Mouse (Mus musculus) thymus, postnatal 0 days (tissue): ENCODE measurements around the gene Sertad4. TPM values are rescaled to one million over a fixed set of nuclear protein-coding genes. Genes with fewer than 3 reads are reported as not detected.

ENCODE experiments used
- DNase-seq: peaks from one replicate; pipeline ENCODE4 v3.0.0-alpha.2; 2015; ENCODE audit warnings: low spot score
- polyA plus RNA-seq: library from polyadenylated mRNA; unstranded; fragments of >200 nt; fragmentation: Nextera tagmentation; extraction: Ambion mirVana; gene quantifications from 2 replicates; pipeline ENCODE4 v1.2.1, GENCODE M21; 2015

Gene Sertad4
- polyA plus RNA-seq, 1 experiment from 2014 or later, result 3.2 TPM

GRCm38 (mm10) chr1:192852047-192852446, 3.5 kb downstream of the Sertad4 start:
- DNase-seq, result no peak

GRCm38 (mm10) chr1:192851640-192852039, 3.9 kb downstream of the Sertad4 start:
- no peak for DNase-seq

DNA sequence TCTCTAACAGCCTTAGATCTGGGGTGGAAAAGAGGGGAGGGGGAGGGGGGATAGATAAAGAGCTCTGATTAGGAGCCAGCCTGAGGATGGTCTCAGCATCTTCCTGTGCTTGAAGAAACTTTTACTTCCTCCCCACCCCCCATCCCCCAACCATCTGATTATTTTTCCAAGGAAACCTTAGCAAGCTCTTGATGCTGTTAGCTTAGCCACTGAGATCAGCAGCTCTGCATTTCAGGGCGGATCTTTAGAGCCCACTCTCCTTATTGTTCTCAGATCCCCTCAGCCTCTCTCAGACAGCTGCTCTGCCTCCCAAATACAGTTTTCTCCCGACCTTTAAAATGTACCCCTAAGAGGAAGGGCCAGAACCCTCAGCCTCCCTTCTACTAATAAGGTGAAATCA, 4.4 kb downstream of the Sertad4 start:
- no peak for DNase-seq

DNA sequence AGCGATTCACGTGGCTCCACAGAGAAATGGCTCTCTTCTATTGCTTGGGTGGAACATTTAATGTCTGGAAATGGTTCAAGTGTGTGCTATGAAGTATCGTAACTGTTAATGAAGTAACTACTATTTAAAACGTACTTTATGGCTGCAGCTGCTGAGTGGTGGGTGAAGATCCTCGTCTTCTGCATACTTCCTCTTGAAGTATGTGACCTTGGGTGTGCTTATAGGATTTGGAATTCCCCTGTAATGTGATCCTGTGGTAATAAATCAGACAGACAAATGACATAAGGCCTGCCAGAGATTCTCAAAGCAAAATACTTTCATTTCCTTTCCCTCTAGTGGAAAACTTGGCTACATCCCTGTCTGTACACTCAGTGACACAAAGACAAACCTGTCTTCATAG, 5.9 kb downstream of the Sertad4 start:
- DNase-seq, result no peak

DNA sequence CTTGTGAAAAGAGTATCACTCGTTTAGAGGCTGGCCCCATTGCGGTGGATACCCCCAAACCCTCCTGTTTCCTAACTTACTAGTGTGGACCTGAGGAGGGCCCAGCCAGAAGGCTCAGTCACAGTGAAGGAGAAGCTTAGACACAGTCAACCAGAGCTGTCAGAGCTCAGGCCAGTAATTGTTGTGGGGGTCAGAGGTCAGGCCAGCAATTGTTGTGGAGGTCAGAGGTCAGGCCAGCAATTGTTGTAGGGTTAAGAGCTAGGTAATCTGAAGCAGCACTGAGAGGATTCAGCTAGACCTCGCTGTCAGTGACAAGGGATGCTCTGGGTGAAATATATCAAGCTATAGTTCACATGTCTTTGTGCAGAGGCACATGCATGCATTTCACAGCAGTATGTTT, 8.3 kb downstream of the Sertad4 start:
- no peak for DNase-seq

DNA sequence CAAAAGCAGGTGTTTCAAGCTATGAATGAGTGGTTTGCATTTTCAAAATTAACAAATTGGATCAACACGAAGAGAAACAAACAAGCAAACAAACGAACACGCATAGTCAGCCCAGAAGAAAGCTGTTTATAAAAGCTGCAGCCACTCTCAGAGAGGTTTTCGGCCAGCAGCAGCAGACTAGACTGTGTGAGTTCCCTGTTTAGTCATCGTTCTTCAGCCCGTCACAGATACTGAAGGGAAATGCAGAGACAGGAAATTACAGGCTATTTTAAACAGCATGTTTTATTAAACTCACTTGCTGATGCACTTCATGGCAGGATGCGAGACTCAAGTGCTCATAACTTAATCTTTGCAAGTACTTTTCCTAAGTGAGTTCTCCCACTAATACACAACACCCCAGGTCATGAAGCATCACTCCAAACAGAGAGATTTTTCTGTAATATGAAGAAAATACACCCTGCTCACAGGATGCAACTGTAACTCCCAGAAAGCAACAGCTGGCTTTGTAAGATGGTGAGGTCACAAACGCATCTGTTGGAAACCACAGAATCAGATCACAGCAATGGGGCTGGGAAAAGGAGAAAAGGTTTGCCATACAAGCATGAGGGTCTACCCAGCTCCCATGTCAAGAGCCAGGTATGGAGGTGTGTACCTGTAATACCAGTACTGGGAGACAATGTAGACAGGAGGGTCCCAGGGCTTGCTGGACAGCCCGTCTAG, 14.3 kb downstream of the Sertad4 start:
- peak; percentile 70 for DNase-seq

- DNase-seq, result no peak
Observed at GRCm38 (mm10) chr1:192840655-192841054, 14.9 kb downstream of the Sertad4 start.

GRCm38 (mm10) chr1:192835211-192835681, 20.3 kb downstream of the Sertad4 start:
- DNase-seq, result peak; percentile 33

- peak; percentile 70 for DNase-seq
Observed at GRCm38 (mm10) chr1:192834361-192835210, 21.0 kb downstream of the Sertad4 start.

GRCm38 (mm10) chr1:192833586-192833985, 22.0 kb downstream of the Sertad4 start:
- peak; percentile 13 for DNase-seq

GRCm38 (mm10) chr1:192833097-192833496, 22.5 kb downstream of the Sertad4 start:
- DNase-seq, result no peak

DNA sequence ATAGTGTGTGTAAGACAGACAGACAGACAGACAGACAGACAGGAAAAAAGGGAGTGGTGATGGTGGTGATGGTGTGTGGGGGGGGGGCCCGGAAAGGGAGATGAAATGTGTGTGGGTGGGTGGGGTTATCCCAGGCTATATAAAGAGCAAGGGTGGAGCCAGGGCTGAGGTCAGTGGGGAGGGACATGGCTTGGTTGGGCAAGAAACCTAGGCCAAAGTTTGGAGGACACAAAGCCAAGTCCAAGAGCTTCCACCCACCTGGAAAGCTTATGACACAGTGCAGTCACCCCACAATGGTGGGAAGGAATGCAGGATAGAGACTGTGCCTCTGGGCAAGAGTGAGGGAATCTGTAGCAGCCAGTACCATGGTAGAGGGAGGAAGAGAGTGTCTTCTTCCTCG, 23.2 kb downstream of the Sertad4 start:
- no peak for DNase-seq

GRCm38 (mm10) chr1:192830444-192830843, 25.1 kb downstream of the Sertad4 start:
- no peak for DNase-seq

- DNase-seq, result no peak
Observed at GRCm38 (mm10) chr1:192828928-192829327, 26.6 kb downstream of the Sertad4 start.

DNA sequence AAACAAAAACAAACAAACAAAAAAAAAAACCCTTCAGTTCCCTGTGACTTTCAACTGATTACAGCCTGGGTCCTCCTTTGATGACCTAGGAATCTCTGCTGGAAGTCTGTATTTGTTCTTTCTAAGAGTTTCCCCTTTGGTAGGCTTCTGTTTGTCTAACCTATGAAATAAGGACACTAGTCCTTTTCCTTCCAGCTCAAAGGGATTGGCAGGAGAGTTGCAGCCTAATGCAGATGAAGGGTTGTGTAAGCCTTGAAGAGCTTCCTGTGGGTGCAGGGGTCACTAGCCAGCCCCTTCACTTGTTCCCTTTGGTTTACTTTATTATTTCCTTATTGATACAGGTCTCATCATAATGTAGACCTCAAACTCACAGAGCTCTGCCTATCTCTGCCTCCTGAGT, 27.6 kb downstream of the Sertad4 start:
- no peak for DNase-seq

DNA sequence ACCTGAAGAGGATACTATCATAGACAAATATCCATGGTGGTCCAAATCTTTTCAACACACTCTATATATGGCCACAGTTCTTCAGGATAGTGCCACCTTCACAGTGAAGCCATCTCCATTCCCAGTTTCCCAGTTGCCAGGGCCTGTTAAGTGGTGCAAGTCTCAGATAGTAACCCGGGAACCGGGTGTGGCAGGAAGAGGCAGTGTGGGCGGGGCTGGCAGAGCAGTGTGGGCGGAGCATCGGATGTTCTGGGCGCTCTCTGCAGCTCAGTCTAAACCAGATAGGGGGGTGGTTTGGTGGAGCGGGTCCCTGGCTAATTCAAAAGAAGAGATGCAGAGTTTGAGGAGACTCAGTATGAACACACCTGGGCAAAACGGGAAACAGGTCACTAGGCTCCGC, 29.8 kb downstream of the Sertad4 start:
- peak; percentile 27 for DNase-seq

GRCm38 (mm10) chr1:192822652-192823525, 32.7 kb downstream of the Sertad4 start:
- DNase-seq, result no peak

DNA sequence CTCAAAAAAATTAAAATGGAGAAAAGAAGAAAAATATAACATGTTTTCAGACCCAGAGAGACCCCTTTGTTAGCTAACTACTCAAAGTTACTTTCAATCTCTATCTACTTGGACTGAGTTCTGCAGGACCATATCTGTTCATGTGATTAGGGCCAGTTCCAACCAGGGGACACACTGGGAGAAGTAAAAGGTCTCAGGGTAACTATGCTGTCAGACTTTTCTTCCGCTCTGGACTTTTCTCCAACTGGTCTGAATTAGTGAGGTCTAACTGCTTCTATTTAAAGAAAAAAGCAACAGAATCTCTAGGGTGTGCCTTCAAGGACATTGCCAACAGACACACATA, 33.3 kb downstream of the Sertad4 start:
- no peak for DNase-seq

GRCm38 (mm10) chr1:192818334-192818733, 37.2 kb downstream of the Sertad4 start:
- DNase-seq, result no peak

- DNase-seq, result no peak
Observed at GRCm38 (mm10) chr1:192815789-192816188, 39.8 kb downstream of the Sertad4 start.

- no peak for DNase-seq
Observed at GRCm38 (mm10) chr1:192814700-192815099, 40.9 kb downstream of the Sertad4 start.

GRCm38 (mm10) chr1:192812758-192813157, 42.8 kb downstream of the Sertad4 start:
- no peak for DNase-seq
